Mouse (Mus musculus) bone marrow, adult 2 months (tissue): ENCODE results near the gene Spryd3.

Source experiments
- CTCF ChIP-seq: fragments of 200-500 bp; IDR thresholded peaks from 2 replicates; pipeline ENCODE4 v1.5.1; 2011; ENCODE audit warnings: low read length, control low read depth; ENCODE audit not compliant: control insufficient read depth, insufficient read depth
- POLR2A ChIP-seq: fragments of 200-500 bp; IDR thresholded peaks from 2 replicates; pipeline ENCODE4 v1.6.1; 2011; ENCODE audit warnings: low read depth, mild to moderate bottlenecking, control low read depth, low read length, borderline replicate concordance; ENCODE audit not compliant: control insufficient read depth

DNA sequence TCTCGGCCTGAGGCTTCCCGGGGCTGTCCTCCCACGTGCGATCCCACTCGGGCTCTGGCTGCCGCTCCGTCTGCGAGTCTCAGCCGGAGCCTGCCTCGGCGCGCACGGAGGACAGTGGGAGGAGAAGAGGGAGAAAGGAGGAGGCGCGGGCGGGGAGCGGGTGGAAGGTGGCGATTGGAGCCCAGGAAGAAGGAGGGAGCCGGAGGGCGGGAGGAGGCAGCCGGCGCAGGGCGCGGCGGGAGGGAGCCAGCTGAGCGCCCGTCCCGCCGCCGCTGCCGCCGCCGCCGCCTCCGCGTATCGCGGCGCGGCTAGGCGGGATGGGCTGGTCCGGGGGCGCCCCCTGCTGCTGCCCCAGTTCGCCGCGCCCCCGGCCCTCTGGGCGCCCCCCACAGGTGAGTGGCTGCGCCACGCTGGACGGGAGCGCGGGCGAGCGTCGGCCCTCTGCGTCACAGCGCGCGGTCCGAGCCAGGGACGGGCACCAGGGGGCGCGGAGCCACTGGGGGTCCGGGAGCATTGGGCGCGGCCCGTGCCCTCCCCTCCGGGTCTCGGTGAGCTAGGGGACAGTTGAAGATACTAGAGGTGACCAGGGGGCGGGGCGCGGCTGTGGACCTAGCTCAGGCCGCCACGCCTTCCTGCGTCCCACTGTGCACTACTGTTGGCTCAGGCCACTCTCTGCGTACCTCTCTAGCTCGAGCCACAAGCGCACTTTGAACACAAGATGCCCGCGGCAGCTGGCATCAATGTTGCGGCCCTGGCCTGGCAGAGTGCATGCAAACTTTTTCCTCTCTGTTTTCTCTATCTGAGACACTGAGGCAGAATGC lies 35.7 kb downstream of the Spryd3 start, which contains the start of gene Tns2:
- TF ChIP-seq CTCF: peak; percentile 10; the same call in 1 of the 2 replicates
- TF ChIP-seq POLR2A: peak; percentile 4; the same call in 1 of the 2 replicates
